Mouse (Mus musculus) neural tube, embryonic 11.5 days (tissue): ENCODE data around the gene Tmem200b. TPM values are rescaled to one million over a fixed set of nuclear protein-coding genes. Genes with fewer than 3 reads are reported as not detected.

Experiments
- ATAC-seq: fragments of 200-750 bp; cut with Nextera tagmentation; 2 replicates; pipeline ENCODE4 v1.8.0; 2017; ENCODE audit warnings: moderate number of reproducible peaks, mild to moderate bottlenecking, moderate TSS enrichment, moderate library complexity; ENCODE audit not compliant: insufficient read depth, low FRiP score, low TSS enrichment
- DNase-seq: peaks from one replicate; pipeline ENCODE4 v3.0.0-alpha.2; 2015; ENCODE audit warnings: low spot score
- H3K27ac ChIP-seq: fragments of 300-500 bp; sonication (generic); 2 replicates; pipeline ENCODE4 v1.5.1; 2014; ENCODE audit warnings: low read depth, mild to moderate bottlenecking, low read length
- H3K27me3 ChIP-seq: fragments of 300-500 bp; sonication (generic); 2 replicates; pipeline ENCODE4 v1.6.1; 2014; ENCODE audit warnings: mild to moderate bottlenecking, low read length, mixed read lengths; ENCODE audit not compliant: control insufficient read depth, insufficient read depth
- H3K36me3 ChIP-seq: fragments of 300-500 bp; sonication (generic); 2 replicates; pipeline ENCODE4 v1.6.1; 2014; ENCODE audit warnings: mild to moderate bottlenecking, low read length, moderate library complexity, mixed read lengths; ENCODE audit not compliant: control insufficient read depth, insufficient read depth
- H3K4me1 ChIP-seq: fragments of 300-500 bp; sonication (generic); 2 replicates; pipeline ENCODE4 v1.6.1; 2014; ENCODE audit warnings: low read length, mixed read lengths; ENCODE audit not compliant: control insufficient read depth, insufficient read depth
- H3K4me2 ChIP-seq: fragments of 300-500 bp; sonication (generic); 2 replicates; pipeline ENCODE4 v1.6.1; 2014; ENCODE audit warnings: low read depth, mild to moderate bottlenecking, moderate library complexity
- H3K4me3 ChIP-seq: fragments of 300-500 bp; sonication (generic); 2 replicates; pipeline ENCODE4 v1.5.1; 2014; ENCODE audit warnings: low read depth, low read length
- H3K9ac ChIP-seq: fragments of 300-500 bp; sonication (generic); 2 replicates; pipeline ENCODE4 v1.6.1; 2014; ENCODE audit warnings: mild to moderate bottlenecking, low read length
- H3K9me3 ChIP-seq: fragments of 300-500 bp; sonication (generic); 2 replicates; pipeline ENCODE4 v1.6.1; 2016; ENCODE audit warnings: low read length; ENCODE audit not compliant: control insufficient read depth
- WGBS: fragments of 180-500 bp; shearing (Covaris S2); extraction: QIAGEN DNeasy Blood & Tissue Kit; methylation state at CpG from one replicate; pipeline ENCODE4 v1.1.7; 2014; 5-methylcytosine and 5-hydroxymethylcytosine counted together
- polyA plus RNA-seq: library from polyadenylated mRNA; unstranded; fragments of >200 nt; fragmentation: Nextera tagmentation; extraction: Ambion mirVana; gene quantifications from 2 replicates; pipeline ENCODE4 v1.2.1, GENCODE M21; 2014

Tmem200b gene
- polyA plus RNA-seq, 1 experiment from 2014 or later = 1.4 TPM

DNA sequence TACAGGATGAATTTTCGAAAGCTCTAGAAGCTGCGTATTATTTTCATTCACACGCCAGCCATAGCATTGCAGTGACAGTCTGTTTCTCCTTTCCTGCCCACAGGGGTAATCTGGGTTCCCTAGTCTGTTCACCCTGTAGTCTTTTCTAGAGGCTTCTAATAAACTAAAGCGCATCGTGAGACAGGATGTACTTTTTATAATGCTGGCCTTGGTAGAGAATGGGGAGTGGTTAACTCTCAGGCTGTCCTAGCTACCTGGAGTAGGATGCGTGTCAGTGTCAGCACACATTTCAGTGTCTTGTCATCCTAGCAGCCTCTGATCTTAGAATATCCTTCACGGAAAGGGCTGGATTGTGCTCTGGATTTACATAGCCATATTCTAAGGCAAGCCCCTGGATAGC is 40.3 kb upstream of the Tmem200b start:
- Histone ChIP-seq H3K4me1 (peaks cover 9% of the 10 kb centered on the region), H3K27ac (no peak overlapping the region), H3K4me3 (no peak overlapping the region), H3K9ac (no peak overlapping the region), H3K27me3 (no peaks in the 10 kb centered on the region), H3K4me2 (no peak overlapping the region), H3K36me3 (no peaks in the 10 kb centered on the region), H3K9me3 (no peaks in the 10 kb centered on the region)
- 96% methylated on average over 7 of the region's 7 CpGs for WGBS
- ATAC-seq = no peak
- no peak for DNase-seq

DNA sequence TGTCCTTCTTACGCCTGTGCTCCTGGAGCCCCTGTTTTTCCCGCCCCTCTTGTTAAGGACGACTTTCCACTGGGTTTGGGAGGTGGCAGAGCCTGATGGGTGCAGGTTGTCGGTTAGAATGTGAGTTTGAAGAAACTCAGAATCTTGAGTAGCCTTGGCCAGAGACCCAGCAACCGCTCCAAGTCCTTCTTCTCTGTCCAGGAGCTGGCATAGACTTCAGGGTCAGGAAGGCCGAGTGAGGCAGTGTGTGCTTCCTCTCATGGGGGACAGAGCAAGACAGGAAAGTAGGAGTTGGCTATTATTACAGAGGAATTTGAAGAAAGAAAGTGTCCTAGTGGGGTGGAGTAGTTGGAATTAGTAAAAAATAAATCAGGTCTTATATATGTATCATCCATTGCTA is 38.0 kb upstream of the Tmem200b start:
- no peak overlapping the region for H3K27ac ChIP-seq
- WGBS = 74% methylated on average over 6 of the region's 6 CpGs
- no peaks in the 10 kb centered on the region for H3K4me1 ChIP-seq
- no peaks in the 10 kb centered on the region for H3K27me3 ChIP-seq
- no peak overlapping the region for H3K4me3 ChIP-seq
- H3K36me3 ChIP-seq = no peaks in the 10 kb centered on the region
- DNase-seq = no peak
- no peak overlapping the region for H3K4me2 ChIP-seq
- H3K9me3 ChIP-seq = no peaks in the 10 kb centered on the region
- no peak for ATAC-seq
- no peak overlapping the region for H3K9ac ChIP-seq

DNA sequence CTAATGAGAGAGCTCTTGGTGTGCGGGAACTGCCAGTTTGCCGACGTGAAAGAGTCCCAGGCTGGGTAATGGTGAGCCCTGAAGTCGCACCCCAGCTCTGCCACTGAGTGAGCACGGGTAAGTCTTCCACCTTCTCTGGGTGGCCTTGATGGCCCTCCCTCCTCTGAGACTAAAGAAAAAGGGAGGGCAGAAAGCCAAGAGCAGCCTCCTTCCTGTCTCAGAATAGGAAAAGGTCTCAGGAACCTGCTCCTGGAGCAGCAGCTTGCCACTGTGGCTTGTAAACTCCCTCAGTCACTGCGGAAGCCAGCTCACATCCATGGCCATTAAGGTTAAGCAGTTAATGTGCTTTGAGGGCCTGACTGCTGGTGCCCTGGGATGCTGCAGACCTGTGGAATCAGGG is 36.2 kb upstream of the Tmem200b start:
- H3K4me2 ChIP-seq = no peak overlapping the region
- no peaks in the 10 kb centered on the region for H3K27me3 ChIP-seq
- DNase-seq (no peak), ATAC-seq (no peak)
- no peaks in the 10 kb centered on the region for H3K36me3 ChIP-seq
- H3K9ac ChIP-seq = no peak overlapping the region
- H3K4me1 ChIP-seq = no peaks in the 10 kb centered on the region
- H3K4me3 ChIP-seq = no peak overlapping the region
- H3K27ac ChIP-seq = no peak overlapping the region
- H3K9me3 ChIP-seq = no peaks in the 10 kb centered on the region
- 90% methylated on average over 6 of the region's 6 CpGs for WGBS

DNA sequence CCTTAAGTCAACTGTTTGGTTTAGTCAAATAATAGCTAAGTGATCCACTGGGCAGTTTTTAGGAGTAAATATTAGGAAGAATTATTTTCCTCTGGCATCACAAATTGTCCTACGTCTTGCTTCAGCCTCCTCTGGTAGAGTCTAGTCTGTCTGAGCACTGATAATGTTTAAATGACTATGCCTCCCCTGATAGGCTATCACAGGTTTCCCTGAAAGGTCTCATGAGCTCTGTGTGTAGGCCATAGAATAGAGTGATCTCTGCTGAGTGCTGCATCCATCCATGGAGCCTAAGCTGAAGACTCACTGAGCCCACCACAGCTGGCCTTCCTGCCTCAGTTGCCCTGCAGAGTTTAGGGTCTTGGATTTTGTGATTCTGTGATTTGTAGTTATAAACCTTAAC is 33.0 kb upstream of the Tmem200b start:
- DNase-seq (no peak), ATAC-seq (no peak)
- Histone ChIP-seq H3K4me2 (no peak overlapping the region), H3K9me3 (no peaks in the 10 kb centered on the region), H3K9ac (no peak overlapping the region), H3K27ac (no peak overlapping the region), H3K4me1 (no peaks in the 10 kb centered on the region), H3K27me3 (no peaks in the 10 kb centered on the region), H3K4me3 (no peak overlapping the region), H3K36me3 (peaks cover 8% of the 10 kb centered on the region)
- 84% methylated on average over 1 of the region's 1 CpGs for WGBS

DNA sequence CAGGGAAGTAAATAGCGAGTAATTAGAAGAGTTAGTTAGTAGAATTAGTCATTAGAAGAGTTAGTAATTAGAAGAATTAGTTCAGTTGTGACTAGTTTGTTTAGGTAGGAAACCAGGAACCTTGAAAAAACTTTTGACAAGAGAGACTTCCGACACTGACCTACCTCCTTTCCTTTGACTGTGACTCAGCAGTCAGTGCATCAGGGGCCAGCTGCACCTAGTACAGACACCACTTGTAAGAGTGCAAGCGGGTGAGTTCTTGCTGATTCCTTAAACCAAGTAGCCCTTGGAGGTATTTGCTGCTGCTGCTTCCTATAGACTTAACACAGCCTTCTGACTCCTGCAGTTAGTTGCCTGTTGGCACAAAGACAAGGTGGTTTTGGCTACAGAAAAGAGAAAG is 30.9 kb upstream of the Tmem200b start:
- Histone ChIP-seq H3K4me2 (no peak overlapping the region), H3K36me3 (peaks cover 11% of the 10 kb centered on the region), H3K4me3 (no peak overlapping the region), H3K27ac (no peak overlapping the region), H3K27me3 (no peaks in the 10 kb centered on the region), H3K4me1 (no peaks in the 10 kb centered on the region), H3K9me3 (no peaks in the 10 kb centered on the region), H3K9ac (no peak overlapping the region)
- 90% methylated on average over 3 of the region's 3 CpGs for WGBS
- DNase-seq (no peak), ATAC-seq (no peak)

DNA sequence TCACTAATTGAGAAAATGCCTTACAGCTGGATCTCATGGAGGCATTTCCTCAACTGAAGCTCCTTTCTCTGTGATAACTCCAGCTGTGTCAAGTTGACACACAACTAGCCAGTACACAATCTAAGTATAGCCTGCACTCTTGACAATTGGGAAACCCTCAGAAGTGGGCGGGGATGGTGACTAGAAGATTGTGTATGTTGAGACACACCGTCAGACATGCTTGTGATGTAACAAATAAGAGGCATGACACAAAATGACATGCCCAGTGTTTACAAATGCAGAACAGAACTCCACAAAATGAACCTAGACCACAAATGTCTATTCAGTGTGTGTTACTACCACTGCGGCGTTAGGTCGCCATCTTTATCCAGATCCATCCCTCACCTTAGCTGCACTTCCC is 24.5 kb upstream of the Tmem200b start:
- Histone ChIP-seq H3K4me1 (no peaks in the 10 kb centered on the region), H3K27ac (no peak overlapping the region), H3K9me3 (no peaks in the 10 kb centered on the region), H3K4me3 (no peak overlapping the region), H3K36me3 (peaks cover 43% of the 10 kb centered on the region), H3K9ac (no peak overlapping the region), H3K4me2 (no peak overlapping the region), H3K27me3 (no peaks in the 10 kb centered on the region)
- DNase-seq (no peak), ATAC-seq (no peak)
- 97% methylated on average over 5 of the region's 5 CpGs for WGBS

DNA sequence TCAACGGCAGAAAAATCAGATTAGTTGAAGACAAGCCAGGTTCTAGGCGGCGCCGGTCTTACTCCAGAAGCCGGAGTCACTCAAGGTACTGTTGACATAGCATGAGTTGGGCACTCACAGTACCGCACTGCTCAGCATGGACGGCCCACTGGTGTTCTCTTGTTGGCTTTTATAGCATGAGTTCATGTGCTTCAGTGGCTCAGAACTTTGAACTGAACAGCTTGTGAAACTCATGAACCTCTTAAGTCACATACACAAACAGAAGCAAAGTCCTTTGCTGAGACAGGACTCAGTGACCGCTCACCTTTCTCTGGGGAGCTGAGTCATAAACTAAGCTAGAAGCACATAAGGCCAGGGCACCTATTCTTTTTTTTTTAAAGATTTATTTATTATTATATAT is 23.8 kb upstream of the Tmem200b start:
- no peaks in the 10 kb centered on the region for H3K4me1 ChIP-seq
- 98% methylated on average over 8 of the region's 8 CpGs for WGBS
- H3K36me3 ChIP-seq = peaks cover 40% of the 10 kb centered on the region
- no peak overlapping the region for H3K4me2 ChIP-seq
- H3K9me3 ChIP-seq = no peaks in the 10 kb centered on the region
- no peak overlapping the region for H3K9ac ChIP-seq
- ATAC-seq (no peak), DNase-seq (no peak)
- no peaks in the 10 kb centered on the region for H3K27me3 ChIP-seq
- no peak overlapping the region for H3K4me3 ChIP-seq
- no peak overlapping the region for H3K27ac ChIP-seq

DNA sequence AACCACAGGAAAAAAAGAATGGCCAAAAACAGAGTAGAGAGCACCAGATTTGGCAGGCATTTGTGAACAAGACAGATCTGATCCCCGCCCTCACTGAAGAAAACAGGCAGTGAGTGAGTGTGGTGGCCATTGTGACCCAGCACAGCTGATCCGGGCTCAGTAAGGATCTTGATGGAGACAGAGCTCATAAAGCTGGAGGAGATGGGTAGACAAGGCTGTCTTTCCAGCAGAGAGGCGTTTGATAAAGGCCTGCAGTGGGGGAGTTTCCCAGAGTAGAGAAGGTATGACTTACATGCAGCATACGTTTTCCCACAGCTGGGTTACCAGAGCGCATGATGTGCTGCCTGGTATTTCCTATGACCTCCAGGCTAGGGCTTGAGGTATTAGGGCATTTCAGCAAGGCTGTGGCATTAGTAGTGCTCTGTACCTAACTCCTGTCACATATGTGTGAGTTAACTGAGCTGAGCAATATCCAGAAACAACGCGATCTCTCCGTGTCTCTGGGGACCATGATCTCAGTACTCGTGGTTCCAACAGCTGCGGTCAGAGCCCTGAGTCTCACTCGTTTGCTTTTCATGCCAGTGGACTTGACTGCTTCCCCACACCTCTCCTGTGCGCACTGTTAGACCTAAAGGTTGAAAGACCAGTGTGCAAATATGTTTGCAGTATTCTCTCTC is 22.9 kb upstream of the Tmem200b start:
- Histone ChIP-seq H3K4me1 (no peaks in the 10 kb centered on the region), H3K9me3 (no peaks in the 10 kb centered on the region), H3K4me2 (no peak overlapping the region), H3K36me3 (peaks cover 34% of the 10 kb centered on the region), H3K9ac (no peak overlapping the region), H3K27ac (no peak overlapping the region), H3K27me3 (no peaks in the 10 kb centered on the region), H3K4me3 (no peak overlapping the region)
- DNase-seq (no peak), ATAC-seq (no peak)
- 89% methylated on average over 12 of the region's 12 CpGs for WGBS

DNA sequence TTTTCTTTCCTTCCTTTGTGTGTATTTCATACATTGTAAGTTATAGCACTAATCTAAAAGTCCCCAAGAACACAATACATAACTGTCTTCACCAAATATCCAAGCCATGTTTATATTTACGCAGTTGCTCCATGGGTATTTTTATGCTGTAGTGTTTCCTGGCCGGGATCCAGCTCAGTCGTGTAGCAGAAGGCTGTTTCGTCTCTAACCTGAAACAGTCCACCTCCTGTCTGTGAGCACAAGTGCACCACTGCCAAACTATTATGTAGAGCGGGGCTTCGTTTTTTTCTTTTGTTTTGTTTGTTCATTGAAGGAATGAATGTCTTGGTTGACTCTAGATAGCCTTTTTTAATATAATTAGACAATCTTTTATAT is 22.4 kb upstream of the Tmem200b start:
- peaks cover 33% of the 10 kb centered on the region for H3K36me3 ChIP-seq

More for the DNA sequence above, 22.4 kb upstream of the Tmem200b start:
- H3K27ac ChIP-seq = no peak overlapping the region
- H3K4me2 ChIP-seq = no peak overlapping the region
- H3K9me3 ChIP-seq = no peaks in the 10 kb centered on the region
- ATAC-seq (no peak), DNase-seq (no peak)
- WGBS = 96% methylated on average over 6 of the region's 6 CpGs
- H3K4me1 ChIP-seq = no peaks in the 10 kb centered on the region
- no peak overlapping the region for H3K9ac ChIP-seq
- H3K4me3 ChIP-seq = no peak overlapping the region
- no peaks in the 10 kb centered on the region for H3K27me3 ChIP-seq
